Mouse (Mus musculus) frontal cortex, postnatal 14 days (tissue): ENCODE measurements around the gene Apeh.

Experiments used
- DNase-seq, 2 experiments: peaks; one replicate each; pipeline ENCODE4 v3.0.0; 2022; ENCODE audit warnings: low spot score in 2 of 2

The Apeh gene

GRCm38 (mm10) chr9:108119891-108120411 is 25.5 kb upstream of the Apeh start:
- no peak for DNase-seq

DNA sequence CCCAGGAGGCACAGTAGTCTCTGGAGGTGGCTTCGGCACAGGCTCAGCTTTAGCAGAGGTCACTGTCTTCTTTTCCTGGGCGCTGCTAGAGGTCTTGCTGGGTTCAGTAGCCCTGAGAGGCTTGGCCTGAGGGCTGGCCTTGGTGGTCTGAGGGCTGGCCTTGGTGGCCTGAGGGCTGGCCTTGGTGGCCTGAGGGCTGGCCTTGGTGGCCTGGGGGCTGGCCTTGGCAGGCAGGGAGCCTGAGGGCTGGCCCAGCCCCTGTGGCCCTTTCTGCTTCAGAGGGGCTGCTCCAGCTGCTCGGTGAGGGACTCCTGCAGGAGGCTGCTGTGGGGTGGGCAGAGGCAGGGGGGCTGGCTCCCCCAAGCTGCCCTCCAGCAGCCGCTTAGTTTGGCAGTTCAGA is 22.7 kb upstream of the Apeh start:
- no peak for DNase-seq

GRCm38 (mm10) chr9:108115290-108116077 is 21.1 kb upstream of the Apeh start:
- no peak for DNase-seq

DNA sequence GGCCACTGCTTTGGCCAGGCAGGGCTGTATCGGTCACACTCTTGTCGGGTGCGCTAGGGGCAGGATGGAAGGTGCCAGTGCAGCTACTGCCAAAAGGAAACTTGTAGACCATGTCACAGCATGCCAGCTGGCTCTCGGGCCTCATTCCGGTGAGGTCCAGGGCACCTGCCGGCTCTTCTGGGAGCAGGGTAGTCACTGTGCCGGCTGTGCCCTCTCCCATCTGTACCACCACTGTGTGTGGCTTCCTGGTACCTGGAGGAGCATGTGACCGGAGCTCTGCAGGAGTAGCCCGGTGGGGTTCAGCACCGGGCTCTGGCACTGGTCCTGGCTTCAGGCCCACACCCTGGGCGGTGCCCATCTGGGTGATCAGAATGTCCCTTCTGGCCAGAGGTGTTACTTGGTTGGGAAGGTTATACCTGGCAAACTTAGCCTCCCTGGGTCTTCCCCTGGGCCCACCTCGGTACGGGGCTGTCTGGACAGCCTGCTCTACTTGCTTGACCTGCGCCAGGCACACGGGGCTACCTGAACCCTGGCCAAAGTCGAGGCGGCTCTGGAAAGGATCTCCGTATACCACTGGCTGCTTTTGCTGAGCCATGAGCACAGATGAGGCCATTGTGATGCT is 18.4 kb upstream of the Apeh start:
- DNase-seq: no peak

- no peak for DNase-seq
Observed at GRCm38 (mm10) chr9:108111593-108112121, 17.3 kb upstream of the Apeh start.

DNA sequence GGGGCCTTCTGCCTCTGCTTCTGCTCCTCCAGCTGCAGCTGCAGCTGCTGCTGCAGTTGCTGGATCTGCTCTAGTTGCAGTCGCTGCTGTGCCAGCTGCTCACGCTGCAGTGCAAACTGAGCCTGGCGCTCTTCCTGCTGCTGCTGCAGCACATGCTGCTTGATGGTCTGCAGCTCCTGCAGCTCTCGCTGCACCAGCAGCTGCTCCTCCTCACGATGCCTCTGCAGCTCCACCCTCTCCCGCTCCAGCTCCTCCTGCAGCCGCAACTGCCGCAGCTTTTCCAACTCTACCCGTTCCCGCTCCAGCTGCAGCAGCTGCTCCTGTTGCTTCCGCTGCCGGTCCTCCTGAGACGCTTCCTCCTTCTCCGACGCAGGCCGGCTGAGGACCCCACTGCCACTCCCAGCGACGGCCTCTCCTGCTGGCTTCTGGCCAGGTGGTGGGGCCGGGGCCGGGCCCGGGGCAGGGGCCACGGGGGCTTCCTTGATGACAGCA is 16.7 kb upstream of the Apeh start:
- DNase-seq: no peak

DNA sequence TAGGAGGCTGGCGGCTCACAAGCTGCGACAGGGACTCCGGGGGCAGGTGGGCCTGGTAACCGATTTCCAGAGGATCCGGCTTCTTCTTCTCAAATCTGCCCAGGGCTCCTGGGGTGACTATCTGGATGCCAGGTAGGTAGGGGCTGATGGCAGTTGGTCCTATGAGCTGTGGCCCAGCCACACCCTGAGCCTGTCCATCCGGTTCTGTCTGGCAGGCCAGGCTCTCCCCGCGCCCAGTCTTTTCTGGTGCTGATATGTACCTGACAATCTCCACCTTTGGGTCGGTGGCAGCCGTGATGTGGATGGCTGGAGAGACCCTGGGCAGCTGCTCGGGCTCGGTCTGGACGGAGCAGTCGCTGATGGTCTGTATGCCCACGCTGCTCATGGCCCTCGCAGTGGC is 15.8 kb upstream of the Apeh start:
- no peak for DNase-seq

DNA sequence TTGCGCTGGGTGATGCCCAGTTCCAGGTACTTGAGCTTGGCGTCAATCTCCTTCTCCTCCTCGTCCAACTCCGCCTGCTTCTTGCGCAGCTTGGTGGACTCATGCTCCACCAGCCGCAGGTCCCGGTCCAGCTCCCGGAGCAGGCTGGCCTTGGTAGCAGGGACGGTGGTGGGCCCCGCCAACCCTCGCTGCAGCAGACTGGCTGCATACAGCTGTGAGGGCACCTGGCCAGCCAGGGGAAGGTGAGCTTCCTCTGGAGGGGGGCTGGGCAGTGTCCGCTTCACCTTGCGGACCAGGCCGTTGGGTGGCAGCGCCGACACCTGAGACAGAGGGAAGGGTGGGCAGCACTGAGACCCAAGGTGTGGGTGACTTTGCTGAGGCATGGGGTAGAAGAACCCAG is 13.5 kb upstream of the Apeh start:
- no peak for DNase-seq

GRCm38 (mm10) chr9:108106090-108106489 is 11.7 kb upstream of the Apeh start:
- no peak for DNase-seq

- DNase-seq: no peak
Observed at GRCm38 (mm10) chr9:108105549-108105863, 11.1 kb upstream of the Apeh start.

DNA sequence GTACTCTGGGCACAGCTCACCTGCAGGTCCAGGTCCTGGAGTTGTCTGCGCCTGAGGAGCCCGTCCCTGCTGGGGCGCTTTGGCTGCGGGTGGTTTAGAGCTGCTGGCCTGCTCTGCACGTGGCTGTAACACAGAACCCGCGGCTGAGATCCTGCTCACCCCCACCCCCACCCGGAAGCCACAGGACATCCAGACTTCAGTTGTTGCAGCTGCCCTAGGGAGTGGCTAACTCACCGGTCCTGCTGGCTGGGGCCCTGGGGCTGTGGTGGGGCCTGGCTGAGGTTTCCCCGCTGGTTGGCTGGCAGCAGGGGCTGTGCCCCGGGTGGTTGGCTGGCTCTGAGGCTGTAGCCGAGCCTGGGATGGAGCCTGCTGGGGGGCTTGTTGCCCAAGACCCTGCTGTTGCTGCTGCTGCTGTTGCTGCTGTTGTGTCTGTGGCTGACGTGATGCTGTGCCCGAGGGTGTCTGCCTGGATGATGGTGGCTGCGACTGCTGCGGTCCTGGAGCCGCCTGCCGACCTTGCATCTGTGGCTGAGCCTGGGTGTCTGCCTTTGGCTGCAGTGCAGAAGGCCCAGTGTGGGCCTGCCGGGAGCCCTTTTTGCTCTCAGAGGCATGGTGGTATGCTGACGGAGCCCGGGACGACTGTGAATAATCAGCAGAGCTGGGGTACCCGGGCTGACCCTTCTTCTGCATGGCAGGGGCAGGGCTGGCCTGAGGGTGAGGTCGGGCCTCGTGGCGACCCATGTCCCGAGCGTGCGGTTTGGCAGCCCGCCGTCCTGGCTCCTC is 10.6 kb upstream of the Apeh start:
- DNase-seq: no peak

GRCm38 (mm10) chr9:108099619-108100018 is 5.2 kb upstream of the Apeh start:
- no peak for DNase-seq

DNA sequence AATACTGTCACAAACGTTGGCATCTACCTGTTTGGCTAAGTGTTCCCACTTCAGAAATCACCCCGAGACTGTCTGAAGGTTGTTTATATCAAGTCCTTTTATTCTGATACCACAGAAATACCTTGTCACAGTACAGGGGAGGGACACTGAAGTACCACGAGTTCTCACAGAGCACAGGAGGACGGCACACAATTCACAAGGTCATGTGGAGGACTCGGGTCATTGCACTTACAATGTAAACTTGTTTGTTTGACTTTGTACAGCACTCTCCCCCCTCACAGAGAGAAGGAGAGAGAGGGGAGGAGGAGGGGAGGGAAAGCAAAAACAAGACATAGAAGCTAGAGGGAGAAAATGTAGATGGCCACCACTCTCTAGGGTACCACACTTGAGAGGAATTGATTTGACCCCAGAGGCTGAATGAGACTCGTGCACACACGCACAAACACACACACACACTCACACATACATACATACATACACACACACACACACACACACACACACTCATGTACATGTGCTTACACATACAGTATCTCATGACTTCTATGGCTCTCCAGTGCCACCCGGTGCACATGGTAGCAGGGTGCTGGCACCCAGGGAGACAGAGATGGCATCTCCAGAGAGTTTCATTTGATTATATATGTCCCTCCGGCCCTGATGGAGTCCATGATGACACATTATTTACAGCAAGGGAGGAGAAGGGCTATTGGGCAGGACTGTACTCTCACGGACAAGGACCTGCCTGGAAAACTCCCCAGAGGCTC is 1.7 kb upstream of the Apeh start:
- no peak for DNase-seq

DNA sequence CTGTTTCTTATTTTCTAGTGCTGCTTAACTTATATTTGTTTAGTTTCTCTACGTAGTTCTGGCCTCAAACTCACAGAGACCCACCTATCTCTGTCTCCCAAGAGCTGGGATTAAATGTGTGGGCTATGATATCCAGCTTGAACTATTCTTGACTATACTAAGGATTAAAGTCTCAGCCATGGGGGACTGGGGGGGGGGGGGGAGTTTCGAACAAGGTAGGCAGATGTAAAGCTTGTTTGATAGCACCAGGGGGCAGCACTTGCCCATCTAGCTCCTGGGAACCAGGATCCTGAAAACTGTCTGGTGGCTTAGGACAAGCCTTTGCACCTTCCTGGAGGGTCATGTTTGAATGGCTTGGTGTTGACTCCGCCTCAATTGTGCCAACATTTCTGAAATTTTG is 1.1 kb upstream of the Apeh start:
- no peak for DNase-seq

- no peak for DNase-seq
Observed at GRCm38 (mm10) chr9:108094998-108095411, 599 bp upstream of the Apeh start.

- no peak for DNase-seq
Observed at GRCm38 (mm10) chr9:108093586-108093985, 820 bp downstream of the Apeh start.

- DNase-seq: no peak
Observed at GRCm38 (mm10) chr9:108090611-108091120, 3.7 kb downstream of the Apeh start.

GRCm38 (mm10) chr9:108085261-108085660 is 9.1 kb downstream of the Apeh start:
- no peak for DNase-seq

GRCm38 (mm10) chr9:108083561-108083960 is 10.8 kb downstream of the Apeh start:
- no peak for DNase-seq

- DNase-seq: no peak
Observed at GRCm38 (mm10) chr9:108082988-108083431, 11.4 kb downstream of the Apeh start, which contains the start of gene Rnf123. Gene Rnf123, minus strand, starts transcription at chr9:108083346.

DNA sequence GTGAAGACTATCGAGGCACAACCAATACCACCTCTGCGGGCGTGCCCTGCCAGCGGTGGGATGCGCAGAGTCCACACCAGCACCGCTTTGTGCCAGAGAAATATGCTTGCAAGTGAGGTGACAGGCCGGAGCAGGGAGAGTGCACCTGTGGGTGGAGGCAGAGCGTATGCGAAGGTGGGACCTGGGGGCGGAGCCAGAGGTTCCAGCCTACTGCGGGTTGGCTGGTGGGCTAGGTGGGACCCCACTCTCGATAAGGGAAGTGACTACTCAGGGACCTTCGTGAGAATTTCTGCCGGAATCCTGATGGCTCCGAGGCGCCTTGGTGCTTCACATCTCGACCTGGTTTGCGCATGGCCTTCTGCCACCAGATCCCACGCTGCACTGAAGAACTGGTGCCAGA is 11.9 kb downstream of the Apeh start:
- no peak for DNase-seq
